Mouse (Mus musculus): ENCODE results near the gene Wnt8b. TPM values are rescaled to one million over a fixed set of nuclear protein-coding genes. Genes with fewer than 3 reads are reported as not detected.
"Not testable (repeated sequence)": the region's sequence is repeated elsewhere in the genome, so short reads cannot be mapped to it uniquely, and the experiment has no call there.

Wnt8b gene
- polyA plus RNA-seq, 1 experiment = not detected

DNA sequence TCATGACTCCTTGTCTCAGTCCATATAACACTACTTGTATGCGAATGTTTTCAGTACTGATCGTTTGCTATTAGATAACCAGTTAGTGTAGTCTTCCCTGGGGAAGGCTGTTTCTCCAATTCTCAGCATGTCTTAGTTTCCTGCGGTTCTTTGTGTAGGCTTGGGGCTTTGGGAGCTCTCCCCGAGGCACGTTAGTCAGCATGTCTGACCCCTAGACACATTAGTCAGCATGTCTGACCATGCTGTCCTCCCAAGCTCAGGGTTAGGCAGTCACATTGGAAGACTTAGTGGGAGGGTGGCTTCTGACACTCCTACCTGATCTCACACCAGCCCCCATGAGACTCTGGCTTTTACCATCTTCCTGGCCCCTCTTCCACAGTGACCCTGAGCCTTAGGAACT is 32.8 kb upstream of the Wnt8b start:
- TF ChIP-seq POLR2A (IDR thresholded peaks at IDR 0.05; ENCODE audit: low read depth, low read length) (no peak), CTCF (IDR thresholded peaks at IDR 0.05; ENCODE audit: extremely low read depth, insufficient read depth, insufficient read length, insufficient replicate concordance) (no peak)
- H3K4me3 ChIP-seq (ENCODE audit: extremely low read depth, insufficient read depth, insufficient read length) = no peak overlapping the region
- WGBS = 87% methylated on average over 5 of the region's 5 CpGs
- H3K27ac ChIP-seq (ENCODE audit: insufficient read depth, low read length) = no peak overlapping the region
- H3K27me3 ChIP-seq (ENCODE audit: control insufficient read depth, insufficient read depth, low read length) = no peaks in the 10 kb centered on the region
- peaks cover 25% of the 10 kb centered on the region for H3K4me1 ChIP-seq (ENCODE audit: control insufficient read depth, insufficient read depth, insufficient read length)
- no peak for DNase-seq (ENCODE audit: low read depth in 1 of 2, low spot score in 2 of 2)
- H3K36me3 ChIP-seq (ENCODE audit: control insufficient read depth, insufficient read depth, low read length) = no peaks in the 10 kb centered on the region

- peak in 1 of 2 experiments; percentile 18 for DNase-seq (ENCODE audit: low read depth in 1 of 2, low spot score in 2 of 2)
- 11% methylated on average over 4 of the region's 4 CpGs for WGBS
- no peaks in the 10 kb centered on the region for H3K36me3 ChIP-seq (ENCODE audit: control insufficient read depth, insufficient read depth, low read length)
- TF ChIP-seq POLR2A (IDR thresholded peaks at IDR 0.05; ENCODE audit: low read depth, low read length) (no peak), CTCF (IDR thresholded peaks at IDR 0.05; ENCODE audit: extremely low read depth, insufficient read depth, insufficient read length, insufficient replicate concordance) (no peak)
- no peak overlapping the region for H3K4me3 ChIP-seq (ENCODE audit: extremely low read depth, insufficient read depth, insufficient read length)
- H3K27ac ChIP-seq (ENCODE audit: insufficient read depth, low read length) = no peak overlapping the region
- no peaks in the 10 kb centered on the region for H3K27me3 ChIP-seq (ENCODE audit: control insufficient read depth, insufficient read depth, low read length)
- peaks cover 25% of the 10 kb centered on the region for H3K4me1 ChIP-seq (ENCODE audit: control insufficient read depth, insufficient read depth, insufficient read length)
These were observed 31.8 kb upstream of the Wnt8b start for GRCm38 (mm10) chr19:44461500-44461899.

GRCm38 (mm10) chr19:44462141-44462540 is 31.1 kb upstream of the Wnt8b start:
- 83% methylated on average over 4 of the region's 4 CpGs for WGBS
- no peaks in the 10 kb centered on the region for H3K27me3 ChIP-seq (ENCODE audit: control insufficient read depth, insufficient read depth, low read length)
- H3K27ac ChIP-seq (ENCODE audit: insufficient read depth, low read length) = no peak overlapping the region
- no peaks in the 10 kb centered on the region for H3K36me3 ChIP-seq (ENCODE audit: control insufficient read depth, insufficient read depth, low read length)
- no peak for DNase-seq (ENCODE audit: low read depth in 1 of 2, low spot score in 2 of 2)
- H3K4me1 ChIP-seq (ENCODE audit: control insufficient read depth, insufficient read depth, insufficient read length) = peaks cover 20% of the 10 kb centered on the region
- H3K4me3 ChIP-seq (ENCODE audit: extremely low read depth, insufficient read depth, insufficient read length) = no peak overlapping the region
- no peak for TF ChIP-seq CTCF (IDR thresholded peaks at IDR 0.05; ENCODE audit: extremely low read depth, insufficient read depth, insufficient read length, insufficient replicate concordance)
- TF ChIP-seq POLR2A (IDR thresholded peaks at IDR 0.05; ENCODE audit: low read depth, low read length) = no peak

DNA sequence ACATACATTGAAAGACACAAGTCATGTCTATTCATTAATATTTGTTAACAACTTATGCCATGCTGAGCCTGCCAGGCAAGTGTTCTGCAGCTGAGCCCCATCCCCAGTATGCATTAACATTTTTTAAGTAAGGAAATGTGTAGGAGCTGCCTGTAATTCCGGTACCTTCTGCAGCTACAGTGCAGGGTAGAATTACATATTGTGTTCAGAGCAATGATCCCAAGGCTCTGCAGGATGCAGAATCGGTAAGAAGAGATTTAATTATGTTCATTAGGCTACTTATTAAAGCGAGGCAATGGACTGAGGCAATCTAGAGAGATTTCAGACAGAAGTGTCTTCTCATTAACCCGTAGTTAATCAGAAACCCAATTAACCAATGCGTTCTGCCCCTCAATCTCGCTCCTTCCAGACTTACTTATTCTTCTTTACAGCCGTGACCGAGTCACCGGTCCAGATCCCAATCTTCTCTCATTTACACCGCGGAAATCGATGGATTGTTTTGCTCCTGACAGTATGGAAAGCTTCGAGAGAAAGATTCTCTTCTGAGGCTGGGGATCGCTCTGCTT is 27.2 kb upstream of the Wnt8b start:
- not testable (repeated sequence) for H3K27me3 ChIP-seq (ENCODE audit: control insufficient read depth, insufficient read depth, low read length); DNase-seq (ENCODE audit: low read depth in 1 of 2, low spot score in 2 of 2); H3K4me3 ChIP-seq (ENCODE audit: extremely low read depth, insufficient read depth, insufficient read length); H3K36me3 ChIP-seq (ENCODE audit: control insufficient read depth, insufficient read depth, low read length); H3K27ac ChIP-seq (ENCODE audit: insufficient read depth, low read length)
- H3K4me1 ChIP-seq (ENCODE audit: control insufficient read depth, insufficient read depth, insufficient read length) = peaks cover 11% of the 10 kb centered on the region
- WGBS = 89% methylated on average over 14 of the region's 14 CpGs

DNA sequence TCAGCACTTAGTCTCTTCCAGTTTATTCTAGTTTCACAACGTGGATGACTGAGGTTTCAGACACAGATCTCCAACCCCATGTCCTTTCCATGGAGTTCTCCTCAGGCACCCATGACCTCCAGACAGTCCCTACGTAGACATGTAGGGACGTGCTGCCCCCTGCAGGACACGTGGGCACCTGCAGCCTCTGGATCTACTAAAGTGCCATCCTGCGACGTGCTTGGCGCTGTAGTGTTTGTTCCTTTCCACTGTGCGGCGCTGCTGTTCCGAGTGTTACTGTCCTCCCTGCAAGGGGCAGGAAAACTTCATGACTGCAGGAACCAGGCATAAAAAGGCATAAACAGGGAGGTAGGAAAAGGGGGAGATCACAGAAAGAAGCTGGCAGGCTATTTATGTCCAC is 19.1 kb upstream of the Wnt8b start:
- TF ChIP-seq POLR2A (IDR thresholded peaks at IDR 0.05; ENCODE audit: low read depth, low read length) = no peak
- TF ChIP-seq CTCF (IDR thresholded peaks at IDR 0.05; ENCODE audit: extremely low read depth, insufficient read depth, insufficient read length, insufficient replicate concordance) = peak; percentile 82; the same call in 1 of the 2 replicates
- Histone ChIP-seq H3K27me3 (ENCODE audit: control insufficient read depth, insufficient read depth, low read length) (no peaks in the 10 kb centered on the region), H3K36me3 (ENCODE audit: control insufficient read depth, insufficient read depth, low read length) (no peaks in the 10 kb centered on the region), H3K27ac (ENCODE audit: insufficient read depth, low read length) (no peak overlapping the region), H3K4me3 (ENCODE audit: extremely low read depth, insufficient read depth, insufficient read length) (no peak overlapping the region), H3K4me1 (ENCODE audit: control insufficient read depth, insufficient read depth, insufficient read length) (no peaks in the 10 kb centered on the region)
- 4% methylated on average over 10 of the region's 10 CpGs for WGBS
- DNase-seq (ENCODE audit: low read depth in 1 of 2, low spot score in 2 of 2) = peak; percentile 47 to 72

- WGBS = 79% methylated on average over 6 of the region's 6 CpGs
These were observed 18.0 kb upstream of the Wnt8b start for GRCm38 (mm10) chr19:44475268-44475667.

GRCm38 (mm10) chr19:44476541-44476940 is 16.7 kb upstream of the Wnt8b start:
- WGBS = 55% methylated on average over 3 of the region's 3 CpGs
- DNase-seq (ENCODE audit: low read depth in 1 of 2, low spot score in 2 of 2) = no peak

More at GRCm38 (mm10) chr19:44475268-44475667, 18.0 kb upstream of the Wnt8b start:
- H3K36me3 ChIP-seq (ENCODE audit: control insufficient read depth, insufficient read depth, low read length) = no peaks in the 10 kb centered on the region
- no peak overlapping the region for H3K4me3 ChIP-seq (ENCODE audit: extremely low read depth, insufficient read depth, insufficient read length)
- no peak for DNase-seq (ENCODE audit: low read depth in 1 of 2, low spot score in 2 of 2)
- no peaks in the 10 kb centered on the region for H3K4me1 ChIP-seq (ENCODE audit: control insufficient read depth, insufficient read depth, insufficient read length)
- TF ChIP-seq CTCF (IDR thresholded peaks at IDR 0.05; ENCODE audit: extremely low read depth, insufficient read depth, insufficient read length, insufficient replicate concordance) (no peak), POLR2A (IDR thresholded peaks at IDR 0.05; ENCODE audit: low read depth, low read length) (no peak)
- H3K27ac ChIP-seq (ENCODE audit: insufficient read depth, low read length) = no peak overlapping the region
- no peaks in the 10 kb centered on the region for H3K27me3 ChIP-seq (ENCODE audit: control insufficient read depth, insufficient read depth, low read length)

More at GRCm38 (mm10) chr19:44476541-44476940, 16.7 kb upstream of the Wnt8b start:
- Histone ChIP-seq H3K36me3 (ENCODE audit: control insufficient read depth, insufficient read depth, low read length) (no peaks in the 10 kb centered on the region), H3K4me1 (ENCODE audit: control insufficient read depth, insufficient read depth, insufficient read length) (no peaks in the 10 kb centered on the region), H3K27me3 (ENCODE audit: control insufficient read depth, insufficient read depth, low read length) (no peaks in the 10 kb centered on the region), H3K27ac (ENCODE audit: insufficient read depth, low read length) (no peak overlapping the region), H3K4me3 (ENCODE audit: extremely low read depth, insufficient read depth, insufficient read length) (no peak overlapping the region)
- no peak for TF ChIP-seq POLR2A (IDR thresholded peaks at IDR 0.05; ENCODE audit: low read depth, low read length)
- TF ChIP-seq CTCF (IDR thresholded peaks at IDR 0.05; ENCODE audit: extremely low read depth, insufficient read depth, insufficient read length, insufficient replicate concordance) = no peak
